Mouse (Mus musculus): ENCODE measurements around the gene Txn1.

- TF ChIP-seq CTCF (IDR thresholded peaks at IDR 0.05; ENCODE audit: low read depth) (no peak), EP300 (IDR thresholded peaks at IDR 0.05; ENCODE audit: low read depth) (no peak)
Measured at GRCm38 (mm10) chr4:57915216-57915965, 40.8 kb downstream of the Txn1 start.

Data from heart, postnatal 0 days (tissue).